Mouse (Mus musculus): Measurements from ENCODE around the gene Skint9.
"Not testable (repeated sequence)": the region's sequence is repeated elsewhere in the genome, so short reads cannot be mapped to it uniquely, and the experiment has no call there.

Skint9 gene

GRCm38 (mm10) chr4:112433885-112434284 is at the start of gene Skint9:
Skint9 (minus strand) TSS chr4:112433985.
- no peak for DNase-seq

GRCm38 (mm10) chr4:112432685-112433084 is 1.1 kb downstream of the Skint9 start:
- DNase-seq = no peak

GRCm38 (mm10) chr4:112432223-112432622 is 1.6 kb downstream of the Skint9 start:
- no peak for DNase-seq

GRCm38 (mm10) chr4:112349111-112349510 is 84.7 kb downstream of the Skint9 start:
- DNase-seq = not testable (repeated sequence)
